Mouse (Mus musculus) limb, embryonic 11.5 days (tissue): Measurements from ENCODE around the gene Btbd2. TPM values are rescaled to one million over a fixed set of nuclear protein-coding genes. Genes with fewer than 3 reads are reported as not detected.

Experiments
- ATAC-seq: fragments of 200-750 bp; cut with Nextera tagmentation; 2 replicates; pipeline ENCODE4 v1.8.0; 2017; ENCODE audit warnings: low read depth; ENCODE audit not compliant: insufficient number of reproducible peaks, low FRiP score, low TSS enrichment
- DNase-seq: peaks from one replicate; pipeline ENCODE4 v3.0.0-alpha.2; 2015; ENCODE audit warnings: low spot score
- H3K27ac ChIP-seq: fragments of 300-500 bp; sonication (generic); replicated peaks from 2 replicates; pipeline ENCODE4 v1.5.1; 2014; ENCODE audit warnings: low read depth, mild to moderate bottlenecking, low read length
- H3K27me3 ChIP-seq: fragments of 300-500 bp; sonication (generic); 2 replicates; pipeline ENCODE4 v1.6.1; 2014; ENCODE audit warnings: mild to moderate bottlenecking, low read length, mixed read lengths; ENCODE audit not compliant: control insufficient read depth, insufficient read depth
- H3K36me3 ChIP-seq: fragments of 300-500 bp; sonication (generic); 2 replicates; pipeline ENCODE4 v1.6.1; 2014; ENCODE audit warnings: mild to moderate bottlenecking, low read length, moderate library complexity, mixed read lengths; ENCODE audit not compliant: control insufficient read depth, insufficient read depth
- H3K4me1 ChIP-seq: fragments of 300-500 bp; sonication (generic); 2 replicates; pipeline ENCODE4 v1.6.1; 2014; ENCODE audit warnings: low read length, mixed read lengths; ENCODE audit not compliant: control insufficient read depth, insufficient read depth
- H3K4me2 ChIP-seq: fragments of 300-500 bp; sonication (generic); 2 replicates; pipeline ENCODE4 v1.6.1; 2014; ENCODE audit warnings: low read depth, mild to moderate bottlenecking, moderate library complexity; ENCODE audit not compliant: severe bottlenecking
- H3K4me3 ChIP-seq: fragments of 300-500 bp; sonication (generic); 2 replicates; pipeline ENCODE4 v1.5.1; 2014; ENCODE audit warnings: low read depth, low read length
- H3K9ac ChIP-seq: fragments of 300-500 bp; sonication (generic); 2 replicates; pipeline ENCODE4 v1.6.1; 2014; ENCODE audit warnings: mild to moderate bottlenecking, low read length
- H3K9me3 ChIP-seq: fragments of 300-500 bp; sonication (generic); 2 replicates; pipeline ENCODE4 v1.6.1; 2016; ENCODE audit warnings: low read length; ENCODE audit not compliant: control insufficient read depth
- WGBS: fragments of 180-500 bp; shearing (Covaris S2); extraction: QIAGEN DNeasy Blood & Tissue Kit; methylation state at CpG from one replicate; pipeline ENCODE4 v1.1.7; 2014; 5-methylcytosine and 5-hydroxymethylcytosine counted together
- polyA plus RNA-seq: library from polyadenylated mRNA; unstranded; fragments of >200 nt; fragmentation: Nextera tagmentation; extraction: Ambion mirVana; gene quantifications from 2 replicates; pipeline ENCODE4 v1.2.1, GENCODE M21; 2014

Btbd2 gene
- polyA plus RNA-seq, 1 experiment from 2014 or later = 67.4 TPM

- Histone ChIP-seq H3K36me3 (peaks cover 15% of the 10 kb centered on the region), H3K4me2 (no peak overlapping the region), H3K4me1 (peaks cover 5% of the 10 kb centered on the region; the same call in 1 of the 2 replicates), H3K9me3 (no peaks in the 10 kb centered on the region), H3K27ac (no peak overlapping the region), H3K9ac (no peak overlapping the region), H3K4me3 (no peak overlapping the region), H3K27me3 (no peaks in the 10 kb centered on the region)
- 74% methylated on average over 9 of the region's 9 CpGs for WGBS
- ATAC-seq (no peak), DNase-seq (no peak)
Measured at GRCm38 (mm10) chr10:80618181-80618580, 38.7 kb downstream of the Btbd2 start.

- DNase-seq (no peak), ATAC-seq (no peak)
- Histone ChIP-seq H3K27ac (no peak overlapping the region), H3K27me3 (no peaks in the 10 kb centered on the region), H3K4me3 (no peak overlapping the region), H3K9ac (no peak overlapping the region), H3K4me1 (no peaks in the 10 kb centered on the region), H3K36me3 (peaks cover 23% of the 10 kb centered on the region), H3K9me3 (no peaks in the 10 kb centered on the region), H3K4me2 (no peak overlapping the region)
- WGBS = 91% methylated on average over 6 of the region's 6 CpGs
Measured at GRCm38 (mm10) chr10:80614351-80614750, 42.5 kb downstream of the Btbd2 start.

- Histone ChIP-seq H3K36me3 (peaks cover 24% of the 10 kb centered on the region), H3K9me3 (no peaks in the 10 kb centered on the region), H3K4me2 (no peak overlapping the region), H3K4me3 (no peak overlapping the region), H3K27me3 (no peaks in the 10 kb centered on the region), H3K9ac (no peak overlapping the region), H3K4me1 (no peaks in the 10 kb centered on the region), H3K27ac (no peak overlapping the region)
- DNase-seq (no peak), ATAC-seq (no peak)
- 81% methylated on average over 3 of the region's 3 CpGs for WGBS
Measured at GRCm38 (mm10) chr10:80613821-80614220, 43.0 kb downstream of the Btbd2 start.

- Histone ChIP-seq H3K4me2 (no peak overlapping the region), H3K36me3 (peaks cover 31% of the 10 kb centered on the region), H3K9me3 (no peaks in the 10 kb centered on the region), H3K4me1 (no peaks in the 10 kb centered on the region), H3K27ac (no peak overlapping the region), H3K27me3 (no peaks in the 10 kb centered on the region), H3K4me3 (no peak overlapping the region), H3K9ac (no peak overlapping the region)
- WGBS = 93% methylated on average over 3 of the region's 3 CpGs
- ATAC-seq (no peak), DNase-seq (no peak)
Measured at GRCm38 (mm10) chr10:80611905-80612304, 45.0 kb downstream of the Btbd2 start.

GRCm38 (mm10) chr10:80611024-80611423, 45.8 kb downstream of the Btbd2 start:
- no peak overlapping the region for H3K27ac ChIP-seq
- H3K4me2 ChIP-seq = no peak overlapping the region
- no peak overlapping the region for H3K9ac ChIP-seq
- no peaks in the 10 kb centered on the region for H3K9me3 ChIP-seq
- peak; percentile 72 for DNase-seq
- no peaks in the 10 kb centered on the region for H3K4me1 ChIP-seq
- peaks cover 37% of the 10 kb centered on the region for H3K36me3 ChIP-seq
- 77% methylated on average over 4 of the region's 4 CpGs for WGBS
- ATAC-seq = no peak
- H3K27me3 ChIP-seq = no peaks in the 10 kb centered on the region
- H3K4me3 ChIP-seq = no peak overlapping the region

GRCm38 (mm10) chr10:80610116-80610785, 46.6 kb downstream of the Btbd2 start:
- no peak for ATAC-seq
- no peak for DNase-seq
- H3K4me3 ChIP-seq = 0 out of 2 replicates have a peak overlapping the region, but pooled peaks have one; percentile 1
- no peak overlapping the region for H3K4me2 ChIP-seq
- no peaks in the 10 kb centered on the region for H3K4me1 ChIP-seq
- no peak overlapping the region for H3K27ac ChIP-seq
- H3K36me3 ChIP-seq = peaks cover 34% of the 10 kb centered on the region
- no peak overlapping the region for H3K9ac ChIP-seq
- no peaks in the 10 kb centered on the region for H3K27me3 ChIP-seq
- H3K9me3 ChIP-seq = no peaks in the 10 kb centered on the region
- 92% methylated on average over 9 of the region's 9 CpGs for WGBS

- ATAC-seq = no peak
- DNase-seq = no peak
- Histone ChIP-seq H3K27ac (no peak overlapping the region), H3K4me3 (no peak overlapping the region), H3K4me2 (no peak overlapping the region), H3K9me3 (no peaks in the 10 kb centered on the region), H3K36me3 (peaks cover 28% of the 10 kb centered on the region), H3K9ac (no peak overlapping the region), H3K27me3 (no peaks in the 10 kb centered on the region), H3K4me1 (0 out of 2 replicates have a peak, but pooled peaks cover under 1% of the 10 kb centered on the region)
- 89% methylated on average over 10 of the region's 10 CpGs for WGBS
Measured at GRCm38 (mm10) chr10:80609269-80609924, 47.5 kb downstream of the Btbd2 start.

- Histone ChIP-seq H3K4me1 (peaks cover 8% of the 10 kb centered on the region), H3K4me3 (no peak overlapping the region), H3K9me3 (no peaks in the 10 kb centered on the region), H3K27ac (no peak overlapping the region), H3K27me3 (no peaks in the 10 kb centered on the region), H3K9ac (no peak overlapping the region), H3K36me3 (peaks cover 25% of the 10 kb centered on the region), H3K4me2 (no peak overlapping the region)
- 87% methylated on average over 3 of the region's 3 CpGs for WGBS
- no peak for ATAC-seq
- no peak for DNase-seq
Measured at GRCm38 (mm10) chr10:80608435-80608834, 48.4 kb downstream of the Btbd2 start.
